In the genomic region with DNA sequence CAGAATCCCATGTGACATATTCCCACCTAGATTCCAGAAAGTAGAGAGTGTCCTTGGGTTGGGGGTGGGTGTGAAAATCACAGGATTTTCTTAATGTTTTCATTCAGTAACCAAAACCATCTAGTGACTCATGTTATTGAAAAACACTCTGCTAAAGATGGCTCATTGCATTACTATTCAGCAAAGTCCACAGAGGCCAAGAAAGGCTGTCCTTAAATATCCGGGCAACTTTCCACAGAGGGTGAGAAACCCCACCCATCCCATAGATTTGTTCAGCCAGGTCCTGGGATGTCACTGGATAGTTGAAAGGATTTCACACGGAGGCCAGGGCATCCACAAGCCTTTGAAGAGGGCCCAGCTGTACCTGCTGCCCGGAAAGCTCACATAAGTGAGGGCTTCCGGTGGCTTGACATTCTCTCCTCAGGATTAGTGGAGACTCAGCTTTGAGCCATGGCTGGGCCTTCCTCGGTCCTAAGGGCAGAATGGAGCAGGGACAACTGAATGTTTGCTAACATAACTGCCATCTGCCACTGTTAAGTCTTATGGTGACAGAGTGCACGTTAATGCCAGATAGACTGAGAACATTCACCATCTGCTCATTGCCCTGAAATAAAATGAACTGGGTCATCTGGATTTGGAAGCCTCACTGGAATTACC, we compare ENCODE assay signal across 10 mouse cellular contexts.
DNase-seq lines count a peak whose midpoint lies in the region; ATAC-seq lines count a peak whose summit lies in the region.
"Had no signal": no experiment of that assay in that cellular context is flagged by ENCODE, and none has a peak within 500 bp of the region (broad histone marks: within the 10 kb centered on the region; RNA-seq: fewer than 3 reads in every experiment).

No protein-coding gene starts in this region.

- ATAC-seq in megakaryocyte, adult 5-6 weeks (ENCODE audit: poor library complexity, severe bottlenecking): no peak

- DNase-seq in adrenal gland, postnatal 14 days: peak; percentile 17
- no peak for DNase-seq in adrenal gland, adult 18-20 months (ENCODE audit: low spot score in 2 of 2)
- DNase-seq in urinary bladder, postnatal 14 days (ENCODE audit: low spot score): peak; percentile 42
- DNase-seq in urinary bladder, postnatal 10 days (ENCODE audit: low spot score): no peak
- DNase-seq in heart, adult 8-10 months (ENCODE audit: low spot score): peak; percentile 36
- DNase-seq in frontal cortex, postnatal 14 days (ENCODE audit: low spot score in 2 of 2): no peak
- no peak for DNase-seq in spleen, postnatal 36 days (ENCODE audit: low spot score in 2 of 2)
- DNase-seq: B cell, adult 2 months; liver, embryonic 13.5 days had no signal

Comparison
In these comparisons a context has a peak if more than half of its experiments do, and no peak if none do; other contexts are left out.
1. DNase-seq: peak in adrenal gland, postnatal 14 days (single experiment), urinary bladder, postnatal 14 days (single experiment) and heart, adult 8-10 months (single experiment); none in adrenal gland, adult 18-20 months (0 of 2), urinary bladder, postnatal 10 days (single experiment), frontal cortex, postnatal 14 days (0 of 2) and spleen, postnatal 36 days (0 of 2).